Mouse (Mus musculus) right cerebral cortex, postnatal 25 days (tissue): ENCODE results near the gene Actr2.
"Not testable (repeated sequence)": the region's sequence is repeated elsewhere in the genome, so short reads cannot be mapped to it uniquely, and the experiment has no call there.

Experiments used
- DNase-seq: peaks from one replicate; pipeline ENCODE4 v3.0.0; 2022

Gene Actr2

DNA sequence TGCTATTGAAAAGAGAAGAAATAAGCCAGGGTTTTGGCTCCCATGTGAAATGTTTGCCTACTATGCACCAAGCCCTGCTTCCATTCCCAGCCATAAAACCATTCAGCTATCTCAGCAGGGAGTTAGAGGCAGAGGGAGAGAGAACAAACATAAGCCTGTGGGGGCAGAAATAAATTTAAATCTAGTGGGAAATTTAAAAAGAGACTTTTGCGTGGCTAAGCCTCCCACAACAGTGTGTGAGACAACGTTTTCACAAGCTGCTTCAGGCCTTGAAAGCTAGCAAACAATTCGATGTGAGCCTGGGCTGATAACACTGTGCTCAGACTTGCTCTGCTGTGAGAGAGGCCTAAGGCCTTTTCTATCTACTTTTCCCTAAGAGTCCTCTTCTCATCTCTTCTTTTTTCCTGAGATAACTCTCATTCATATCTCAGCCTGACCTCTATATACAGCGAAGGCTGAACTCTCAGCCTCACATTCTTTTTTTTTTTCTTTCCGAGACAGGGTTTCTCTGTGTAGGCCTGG, 3.4 kb upstream of the Actr2 start:
- no peak for DNase-seq

- DNase-seq, result peak; percentile 76
These were observed 540 bp downstream of the Actr2 start for GRCm38 (mm10) chr11:20112006-20112740.

DNA sequence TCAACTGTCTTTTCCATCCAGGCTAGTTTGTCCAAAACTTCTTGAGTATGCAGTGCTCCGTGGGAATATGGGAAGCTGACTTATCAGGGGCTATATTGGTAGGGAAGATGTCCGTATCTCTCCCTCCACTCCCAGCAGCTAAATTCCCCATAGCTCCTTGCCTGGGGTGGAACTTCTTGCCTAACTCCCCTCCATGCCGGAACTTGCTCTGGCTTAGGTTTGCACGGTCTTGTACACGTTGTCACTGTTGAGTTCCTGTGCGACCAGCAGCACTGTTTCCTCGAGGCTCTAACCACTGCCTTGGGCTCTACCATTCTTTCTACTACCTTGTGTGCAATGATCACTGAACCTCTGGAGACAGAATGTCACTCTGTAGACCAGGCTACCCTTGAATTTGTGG, 4.6 kb downstream of the Actr2 start:
- DNase-seq, result no peak

DNA sequence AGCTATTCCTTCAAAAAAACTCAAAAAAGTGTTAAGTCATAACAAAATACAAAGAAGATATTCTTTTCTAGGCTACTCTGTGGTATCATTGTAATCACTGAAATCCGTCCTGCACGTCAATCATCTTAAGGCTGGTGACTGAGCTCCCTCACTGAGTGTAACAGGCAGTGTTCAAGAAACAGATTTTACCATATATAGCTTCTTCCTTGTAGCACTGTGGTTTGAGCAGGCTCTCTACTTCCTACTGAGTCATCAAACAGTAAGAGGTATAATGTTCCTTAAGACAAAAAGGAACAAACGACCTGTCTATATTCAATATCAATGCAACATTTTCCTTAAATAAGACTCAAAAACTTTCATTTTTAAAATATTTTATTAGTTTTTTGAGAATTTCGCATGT, 5.0 kb downstream of the Actr2 start:
- DNase-seq, result no peak

GRCm38 (mm10) chr11:20106946-20107345, 5.8 kb downstream of the Actr2 start:
- no peak for DNase-seq

DNA sequence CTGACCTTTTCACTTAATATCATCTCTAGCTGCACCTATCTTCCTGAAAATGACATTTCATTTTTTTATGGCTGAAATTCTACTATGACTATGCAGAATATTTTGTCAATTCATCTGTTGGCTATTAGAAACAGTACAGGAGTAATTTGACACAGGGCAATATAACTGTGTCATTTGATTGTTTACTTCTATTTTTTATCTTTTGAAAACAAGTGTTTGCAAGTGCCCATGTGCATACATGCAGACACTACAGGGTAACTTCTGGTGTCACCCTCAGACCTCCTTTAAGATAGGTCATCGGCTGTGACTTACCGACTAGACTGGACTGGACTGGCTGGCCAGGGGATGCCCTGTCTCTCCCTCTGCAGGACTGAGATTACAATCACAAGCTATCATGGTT, 8.8 kb downstream of the Actr2 start:
- no peak for DNase-seq

- DNase-seq, result no peak
These were observed 26.4 kb downstream of the Actr2 start for GRCm38 (mm10) chr11:20086306-20086705.

- no peak for DNase-seq
These were observed 27.1 kb downstream of the Actr2 start for GRCm38 (mm10) chr11:20085635-20086034.

DNA sequence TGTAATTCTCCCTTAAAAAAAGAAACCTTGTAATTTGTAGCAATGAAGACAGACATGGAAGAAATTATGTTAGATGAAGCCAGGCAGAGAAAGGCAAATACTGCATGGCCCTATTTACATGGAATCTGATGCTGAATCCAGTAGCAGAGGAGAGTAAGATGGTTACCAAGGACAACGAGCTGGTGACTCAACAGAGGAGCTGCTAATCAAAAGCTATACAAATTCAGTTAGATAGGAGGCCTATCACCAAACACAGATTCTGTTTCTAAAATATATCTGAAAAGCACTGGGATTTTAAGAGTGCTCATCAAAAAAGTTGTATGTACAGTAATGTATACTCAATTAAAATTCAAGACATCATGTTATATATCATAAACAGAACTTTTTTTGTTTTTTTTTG, 37.3 kb downstream of the Actr2 start:
- no peak for DNase-seq

GRCm38 (mm10) chr11:20072826-20073225, 39.9 kb downstream of the Actr2 start:
- DNase-seq, result no peak

GRCm38 (mm10) chr11:20072174-20072573, 40.5 kb downstream of the Actr2 start:
- no peak for DNase-seq

- no peak for DNase-seq
These were observed 44.2 kb downstream of the Actr2 start for GRCm38 (mm10) chr11:20068346-20069004.

DNA sequence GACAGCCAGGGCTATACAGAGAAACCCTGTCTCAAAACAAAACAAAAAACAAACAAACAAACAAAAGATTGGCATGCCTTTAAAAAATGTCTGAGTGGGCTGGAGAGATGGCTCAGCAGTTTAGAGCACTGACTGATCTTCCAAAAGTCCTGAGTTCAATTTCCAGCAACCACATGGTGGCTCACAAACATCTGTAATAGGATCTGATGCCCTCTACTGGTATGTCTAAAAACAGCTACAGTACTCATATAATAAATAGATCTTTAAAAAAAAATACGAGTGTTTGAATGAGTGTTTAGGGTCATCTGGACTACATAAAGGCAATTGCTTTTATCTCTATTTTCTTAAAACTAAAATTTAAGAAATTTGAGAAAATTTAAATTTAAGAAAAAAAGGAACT, 45.2 kb downstream of the Actr2 start:
- DNase-seq, result no peak

GRCm38 (mm10) chr11:20066106-20066505, 46.6 kb downstream of the Actr2 start:
- DNase-seq, result no peak

GRCm38 (mm10) chr11:20064926-20065325, 47.8 kb downstream of the Actr2 start:
- DNase-seq, result no peak

GRCm38 (mm10) chr11:20064086-20064485, 48.6 kb downstream of the Actr2 start:
- not testable (repeated sequence) for DNase-seq

- not testable (repeated sequence) for DNase-seq
These were observed 49.9 kb downstream of the Actr2 start for GRCm38 (mm10) chr11:20062801-20063200.

DNA sequence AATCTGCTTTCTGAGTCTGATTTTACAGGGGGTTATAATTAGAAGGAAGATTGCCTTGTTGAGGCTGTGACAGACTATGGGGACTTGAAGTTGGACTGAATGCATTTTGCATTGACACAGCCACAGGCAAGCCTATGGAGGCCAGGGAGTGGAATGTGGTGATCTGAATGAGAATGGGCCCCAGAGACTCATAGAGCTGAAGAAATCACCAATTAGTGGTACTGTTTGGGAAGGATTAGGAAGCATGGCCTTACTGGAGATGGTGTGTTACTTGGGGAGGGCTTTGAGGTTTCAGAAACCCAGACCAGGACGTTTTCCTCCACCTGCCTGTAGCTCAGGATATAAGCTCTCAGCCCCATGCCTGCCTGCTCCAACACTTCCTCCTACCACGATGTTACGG, 53.0 kb downstream of the Actr2 start:
- no peak for DNase-seq

DNA sequence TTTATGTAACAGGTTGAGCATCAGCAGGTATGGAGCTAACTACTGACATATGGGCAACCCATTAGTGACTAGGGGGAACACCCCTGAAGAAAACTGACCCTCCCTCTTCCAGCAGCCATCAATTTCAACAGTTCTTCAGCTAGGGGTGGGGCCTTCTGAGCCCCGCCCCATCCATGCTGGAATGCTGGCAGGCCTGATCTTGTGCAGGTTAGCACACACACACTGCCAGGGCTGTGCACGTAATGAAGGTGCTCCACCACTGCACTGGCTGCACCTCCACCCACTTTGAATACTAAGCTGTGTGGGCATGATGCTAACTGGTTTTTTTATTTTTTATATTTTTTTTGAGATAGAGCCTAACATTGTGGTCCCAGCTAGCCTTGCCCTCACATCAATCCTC, 55.3 kb downstream of the Actr2 start:
- DNase-seq, result no peak

GRCm38 (mm10) chr11:20056168-20056567, 56.5 kb downstream of the Actr2 start:
- DNase-seq, result no peak

- DNase-seq, result no peak
These were observed 58.1 kb downstream of the Actr2 start for GRCm38 (mm10) chr11:20054617-20055016.

GRCm38 (mm10) chr11:20053951-20054350, 58.8 kb downstream of the Actr2 start:
- no peak for DNase-seq

DNA sequence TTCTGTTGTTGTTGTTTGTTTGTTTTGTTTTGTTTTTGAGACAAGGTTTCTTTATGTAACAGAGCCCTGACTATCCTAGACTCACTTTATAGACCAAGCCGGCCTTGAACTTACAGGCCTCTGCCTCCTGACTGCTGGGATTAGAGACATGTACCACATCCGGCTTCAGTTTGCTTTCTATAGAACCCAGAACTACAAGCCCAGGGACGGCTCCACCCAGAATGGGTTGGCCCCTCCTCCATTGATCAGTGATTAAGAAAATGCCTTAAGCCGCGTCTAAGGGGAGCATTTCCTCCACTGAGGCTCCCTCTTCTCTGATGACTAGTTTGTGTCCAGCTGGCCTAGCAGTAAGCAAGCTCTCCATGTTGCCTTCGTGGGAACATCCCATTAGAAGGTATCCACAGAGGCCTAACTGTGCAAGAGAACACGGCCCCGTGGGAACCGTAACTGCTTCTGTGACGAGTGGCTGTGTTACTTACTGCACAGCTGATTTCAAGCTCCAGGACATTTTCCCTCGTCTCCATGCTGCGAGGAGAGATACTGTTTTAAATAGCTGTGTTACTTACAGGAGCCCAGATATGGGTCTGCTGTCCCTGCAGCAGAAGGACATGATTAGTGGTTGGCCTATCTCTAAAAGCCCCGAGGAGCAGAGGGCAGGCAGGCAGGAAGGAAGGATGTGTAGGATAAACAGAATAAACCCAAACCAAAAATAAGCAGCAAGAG, 59.7 kb downstream of the Actr2 start:
- DNase-seq, result no peak

DNA sequence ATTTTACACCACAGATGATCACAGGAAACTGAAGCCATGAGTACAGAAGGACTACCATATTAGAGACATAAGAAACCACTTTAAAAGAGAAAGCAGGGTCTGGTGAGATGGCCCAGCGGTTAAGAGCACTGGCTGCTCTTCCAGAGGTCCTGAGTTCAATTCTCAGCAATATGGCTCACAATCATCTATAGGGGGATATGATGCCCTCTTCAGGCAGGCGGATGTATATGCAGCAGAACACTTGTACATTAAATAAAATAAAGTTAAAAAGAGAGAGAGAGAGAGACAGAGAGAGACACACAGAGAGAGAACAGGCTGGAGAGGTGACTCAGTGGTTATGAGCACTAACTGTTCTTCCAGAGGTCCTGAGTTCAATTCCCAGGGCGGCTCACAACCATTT, 67.1 kb downstream of the Actr2 start:
- no peak for DNase-seq
